ENCODE assay signal across 9 mouse cellular contexts in genomic region chr12:70477593-70478287, GRCm38 (mm10). TPM values are rescaled to one million over a fixed set of nuclear protein-coding genes. Genes with fewer than 3 reads are reported as not detected.
DNase-seq lines count a peak whose midpoint lies in the region; ATAC-seq and TF ChIP-seq lines count a peak whose summit lies in the region.
"Had no signal": no experiment of that assay in that cellular context is flagged by ENCODE, and none has a peak within 500 bp of the region (broad histone marks: within the 10 kb centered on the region; RNA-seq: fewer than 3 reads in every experiment).

No protein-coding gene starts in this region.

- no peak overlapping the region for H3K4me2 ChIP-seq in forebrain, embryonic 13.5 days

- ATAC-seq in forebrain, embryonic 13.5 days = peak; percentile 41; the same call in 1 of the 2 replicates

- 70% methylated on average over 16 of the region's 16 CpGs for WGBS in forebrain, embryonic 13.5 days
- WGBS in lung, adult 2 months = 83% methylated on average over 16 of the region's 16 CpGs
- 79% methylated on average over 16 of the region's 16 CpGs for WGBS in small intestine, adult 2 months

- TF ChIP-seq POLR2A in lung, adult 2 months (IDR thresholded peaks at IDR 0.05; ENCODE audit: borderline replicate concordance, extremely low read depth, low read depth, low read length) = no peak
- no peak for TF ChIP-seq POLR2A in small intestine, adult 2 months (IDR thresholded peaks at IDR 0.05; ENCODE audit: low read depth, low read length)

- no peak overlapping the region for H3K4me3 ChIP-seq in forebrain, embryonic 13.5 days
- no peak overlapping the region for H3K4me3 ChIP-seq in lung, adult 2 months (replicated peaks; ENCODE audit: extremely low read depth, low read depth, low read length)
- H3K4me3 ChIP-seq in small intestine, adult 2 months (ENCODE audit: low read depth, low read length) = no peak overlapping the region

- H3K36me3 ChIP-seq in forebrain, embryonic 13.5 days (ENCODE audit: poor library complexity, severe bottlenecking) = no peaks in the 10 kb centered on the region
- no peaks in the 10 kb centered on the region for H3K36me3 ChIP-seq in small intestine, adult 2 months (ENCODE audit: control insufficient read depth, insufficient read depth, low read length)

- H3K27ac ChIP-seq in forebrain, embryonic 13.5 days = no peak overlapping the region
- H3K27ac ChIP-seq in small intestine, adult 2 months (ENCODE audit: insufficient read depth, low read depth, low read length) = no peak overlapping the region
- H3K27ac ChIP-seq: macrophage had no signal

- H3K9ac ChIP-seq in forebrain, embryonic 13.5 days = no peak overlapping the region

- H3K9me3 ChIP-seq in forebrain, embryonic 13.5 days (replicated peaks) = no peaks in the 10 kb centered on the region

- peak; percentile 51 for TF ChIP-seq CTCF in lung, adult 2 months (IDR thresholded peaks at IDR 0.05; ENCODE audit: insufficient read depth, low read length)
- TF ChIP-seq CTCF in small intestine, adult 2 months (IDR thresholded peaks at IDR 0.05; ENCODE audit: extremely low read depth, insufficient read length, insufficient replicate concordance, low read depth, low read length) = peak; percentile 38; the same call in 1 of the 2 replicates

- no peaks in the 10 kb centered on the region for H3K27me3 ChIP-seq in forebrain, embryonic 13.5 days
- H3K27me3 ChIP-seq in small intestine, adult 2 months (ENCODE audit: control insufficient read depth, insufficient read depth, low read length) = no peaks in the 10 kb centered on the region

- DNase-seq in 416B (ENCODE audit: low read depth) = peak; percentile 61
- DNase-seq in CD8-positive naive resting alpha-beta T cell, adult 2 months (ENCODE audit: low read depth in 2 of 2, low spot score in 2 of 2) = peak; percentile 10 to 44
- DNase-seq in cerebellum, adult 11 months = peak; percentile 37
- peak; percentile 66 for DNase-seq in kidney, postnatal 10 days
- peak; percentile 19 for DNase-seq in lung, adult 2 months
- no peak for DNase-seq in urinary bladder, postnatal 10 days (ENCODE audit: low spot score)

- H3K4me1 ChIP-seq in forebrain, embryonic 13.5 days = no peaks in the 10 kb centered on the region
- no peaks in the 10 kb centered on the region for H3K4me1 ChIP-seq in lung, adult 2 months (ENCODE audit: control insufficient read depth, insufficient read depth, low read length)
- no peaks in the 10 kb centered on the region for H3K4me1 ChIP-seq in small intestine, adult 2 months (ENCODE audit: control insufficient read depth, insufficient read depth, insufficient read length, low read length)

RNA-seq across cellular contexts. Expression of gene Tmx1, which starts 24.8 kb away (rescaled TPM):
- 133 and 142 TPM in 2 replicates for polyA plus RNA-seq in forebrain, embryonic 13.5 days (2015; fragmentation: Nextera tagmentation; extraction: Ambion mirVana)
- 5.2 and 9.1 TPM in 2 replicates for polyA plus RNA-seq in lung, adult 2 months (2012; rRNA removed)
- polyA plus RNA-seq in small intestine, adult 2 months (2012; rRNA removed) = 0.94 and 2.1 TPM in 2 replicates

Comparison
In these comparisons a context has a peak if more than half of its experiments do, and no peak if none do; other contexts are left out.
1. RNA of gene Tmx1, which starts 24.8 kb away (polyA plus RNA-seq): 133 to 142 TPM in forebrain, embryonic 13.5 days; 5.2 to 9.1 TPM in lung, adult 2 months and 0.94 to 2.1 TPM in small intestine, adult 2 months; every median in the first group is over 10 times any median in the second.